Mouse (Mus musculus): ENCODE results near the gene Mycn. TPM values are rescaled to one million over a fixed set of nuclear protein-coding genes. Genes with fewer than 3 reads are reported as not detected.

Gene Mycn
- polyA plus RNA-seq, 1 experiment from 2014 or later, result 25.2 TPM

DNA sequence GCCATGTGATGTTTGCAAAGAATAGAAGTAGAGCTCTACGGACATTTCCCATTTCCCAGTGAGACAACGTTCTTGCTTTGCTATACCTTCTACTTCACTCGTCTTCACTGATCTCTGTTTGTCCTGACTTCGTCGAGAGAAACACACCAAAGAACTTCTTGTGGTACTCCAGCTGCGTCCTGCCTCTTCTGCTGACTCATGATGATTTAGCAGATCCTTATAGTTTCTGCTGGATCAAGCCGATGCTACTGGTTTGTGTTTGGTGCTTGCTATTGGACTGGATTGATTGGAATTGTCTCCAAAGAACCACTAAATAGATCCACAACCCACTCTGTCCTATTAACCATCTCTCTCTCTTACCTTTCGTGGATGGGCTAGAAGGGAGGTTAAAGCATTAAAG, 47.7 kb downstream of the Mycn start:
- no peaks in the 10 kb centered on the region for H3K27me3 ChIP-seq
- H3K27ac ChIP-seq, result no peak overlapping the region
- H3K9me3 ChIP-seq, result no peaks in the 10 kb centered on the region
- H3K4me2 ChIP-seq, result no peak overlapping the region
- no peaks in the 10 kb centered on the region for H3K4me1 ChIP-seq
- ATAC-seq (ENCODE audit: insufficient number of reproducible peaks, low FRiP score, low TSS enrichment, low read depth), result no peak
- no peaks in the 10 kb centered on the region for H3K36me3 ChIP-seq
- H3K9ac ChIP-seq, result no peak overlapping the region
- WGBS, result 89% methylated on average over 8 of the region's 8 CpGs
- H3K4me3 ChIP-seq, result no peak overlapping the region

DNA sequence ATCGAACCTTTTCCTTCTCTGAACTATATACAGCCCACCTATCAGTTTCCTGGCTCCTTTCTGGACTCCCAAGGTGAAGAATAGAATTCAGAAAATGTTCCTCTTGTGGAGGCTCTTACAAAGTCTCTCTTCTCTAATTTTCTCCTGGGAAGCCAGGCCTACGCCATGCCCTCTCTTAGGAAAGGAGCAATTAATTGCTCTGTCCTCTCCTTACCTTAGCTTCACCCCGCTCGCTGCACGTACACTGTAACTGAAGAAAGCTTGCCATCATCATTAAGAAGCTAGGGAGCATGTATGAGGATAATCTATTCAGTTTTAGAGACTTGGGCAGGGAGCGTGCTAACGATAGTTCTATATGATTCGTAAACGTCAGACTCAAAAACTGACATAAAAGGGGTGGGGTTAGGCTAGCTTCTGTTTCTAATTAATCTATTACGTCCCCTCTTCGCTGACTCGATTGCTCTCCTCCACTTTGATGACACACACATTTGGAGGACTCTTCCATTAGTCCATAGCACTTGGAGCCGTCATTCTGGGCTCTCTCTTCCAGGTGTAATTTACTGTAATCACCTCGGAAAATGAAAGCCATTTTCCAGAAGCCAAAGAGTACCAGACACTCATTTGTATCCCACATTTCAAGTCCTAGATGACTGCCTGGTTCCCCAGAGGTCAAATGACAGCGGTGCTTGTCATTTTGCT, 55.4 kb downstream of the Mycn start:
- ATAC-seq (ENCODE audit: insufficient number of reproducible peaks, low FRiP score, low TSS enrichment, low read depth), result no peak
- Histone ChIP-seq H3K27ac (no peak overlapping the region), H3K9me3 (no peaks in the 10 kb centered on the region), H3K4me3 (no peak overlapping the region), H3K9ac (no peak overlapping the region), H3K27me3 (no peaks in the 10 kb centered on the region), H3K4me1 (no peaks in the 10 kb centered on the region), H3K36me3 (no peaks in the 10 kb centered on the region), H3K4me2 (no peak overlapping the region)
- 44% methylated on average over 15 of the region's 15 CpGs for WGBS
